Mouse (Mus musculus) 3134 (cell line): ENCODE measurements at regions not wholly inside any gene's neighbourhood (a gene's known extent, or its start where the extent isn't known, plus 50 kb on each side); places are given as distances from the start of the nearest gene placed in this dataset.

Experiments
- DNase-seq: peaks from one replicate; pipeline ENCODE4 v3.0.0-alpha.2; 2011; ENCODE audit warnings: low spot score; ENCODE audit not compliant: insufficient read length; ENCODE audit errors: extremely low read depth

DNA sequence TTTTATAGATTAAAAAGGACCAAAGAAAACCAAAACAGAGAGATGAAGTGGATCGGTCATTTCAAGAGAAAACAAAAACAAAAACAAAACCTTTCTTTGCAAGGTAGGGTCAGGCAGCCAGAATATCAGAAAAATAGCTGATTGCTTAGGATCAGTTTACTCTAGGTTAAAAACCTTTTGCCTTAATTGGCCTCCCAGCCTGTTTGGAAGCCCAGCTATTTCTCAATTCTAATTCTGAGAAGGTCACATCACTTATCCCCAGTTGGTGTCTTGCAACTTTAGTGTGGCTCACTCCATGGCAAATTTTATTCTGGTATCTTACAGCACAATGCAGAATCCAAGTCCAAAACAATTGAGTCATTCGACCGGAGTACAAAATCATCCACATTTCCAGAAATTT, 70.0 kb downstream of the 1190002N15Rik start:
- no peak for DNase-seq

DNA sequence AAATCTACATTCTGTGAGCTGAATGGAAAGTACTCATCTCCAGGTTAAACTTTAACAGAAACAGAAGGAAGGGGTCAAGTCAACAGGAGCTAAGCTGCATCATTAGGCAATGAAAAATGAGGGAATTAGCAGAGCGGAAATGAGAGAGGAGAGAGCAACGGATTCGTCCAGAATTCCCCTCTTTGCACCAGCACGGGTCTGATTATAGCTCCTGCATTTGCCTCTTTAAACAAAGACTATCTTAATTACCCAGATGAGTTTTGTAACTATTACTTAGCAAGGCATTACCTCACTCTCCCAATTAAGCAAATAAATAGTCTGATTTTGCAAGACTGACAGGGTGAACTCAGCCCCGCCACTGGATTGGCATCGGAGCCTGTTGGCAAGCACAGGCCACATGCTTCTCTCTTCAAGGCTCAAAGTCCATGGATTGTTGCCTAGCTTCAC, 81.8 kb downstream of the 1190002N15Rik start:
- DNase-seq = no peak

DNA sequence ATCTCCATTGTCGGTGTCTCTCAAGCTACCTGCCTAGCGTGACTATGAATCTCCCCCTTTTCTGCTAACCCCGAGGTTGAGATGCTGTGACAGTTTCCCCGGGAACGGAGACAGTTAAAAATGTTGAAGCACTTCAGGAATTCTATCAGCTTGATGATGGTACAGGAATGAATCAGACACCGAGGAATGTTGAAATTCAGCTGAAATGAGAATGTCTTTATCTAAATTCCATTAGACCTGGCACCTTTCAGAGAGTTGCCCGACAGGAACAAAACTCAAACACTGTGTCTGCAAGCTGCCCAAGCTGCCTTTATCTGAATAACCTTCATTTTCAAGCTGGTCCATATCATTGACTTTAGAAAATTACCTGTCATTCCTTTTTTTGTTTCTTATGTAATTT, 82.4 kb downstream of the 1190002N15Rik start:
- DNase-seq = no peak

DNA sequence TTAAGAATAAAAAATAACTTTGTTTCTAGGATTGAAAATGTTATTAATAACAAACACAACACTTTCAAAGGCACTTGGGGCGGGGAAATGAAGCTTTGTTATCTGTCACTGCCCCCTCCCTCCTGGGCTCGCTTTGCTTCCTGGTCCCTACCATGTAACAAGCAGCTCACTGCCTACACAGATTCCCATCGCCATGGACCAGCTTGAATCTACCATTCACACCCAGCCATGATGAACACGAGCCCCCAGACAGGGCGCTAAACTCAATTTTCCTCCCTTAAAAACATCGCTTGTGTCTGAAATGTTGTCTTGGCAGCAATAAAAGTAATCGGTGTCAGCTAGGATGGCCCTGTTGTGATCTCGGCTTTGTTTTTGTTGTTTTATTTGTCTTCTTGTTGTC, 88.0 kb downstream of the 1190002N15Rik start:
- no peak for DNase-seq

DNA sequence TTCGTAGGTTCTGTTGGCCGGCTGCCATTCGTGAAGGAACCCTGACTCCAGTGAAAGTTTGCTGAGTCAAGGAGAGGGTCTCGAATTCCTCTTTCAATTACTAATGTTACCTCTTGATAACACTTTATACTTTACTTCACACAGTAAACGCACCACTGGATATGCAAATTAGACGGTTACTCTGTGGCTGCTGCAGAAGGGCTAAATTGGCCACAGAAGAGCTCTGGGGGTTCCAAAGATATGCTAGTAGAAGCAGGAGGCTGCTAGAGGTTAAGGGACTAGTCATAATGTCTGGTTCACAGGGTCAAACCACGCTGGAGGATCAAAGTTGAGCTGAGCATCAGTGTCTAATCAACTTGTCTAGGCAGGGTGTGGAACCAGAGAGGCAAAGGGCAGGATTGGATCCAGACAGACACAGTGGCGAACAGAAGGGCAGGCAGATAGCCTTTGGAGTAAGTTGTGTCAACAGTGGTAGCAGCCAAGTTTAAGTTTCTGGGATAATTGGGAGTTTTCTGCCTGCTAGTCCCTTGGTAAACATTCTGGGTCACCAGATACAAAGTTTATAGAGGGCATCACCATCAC, 91.6 kb downstream of the 1190002N15Rik start:
- DNase-seq = no peak

DNA sequence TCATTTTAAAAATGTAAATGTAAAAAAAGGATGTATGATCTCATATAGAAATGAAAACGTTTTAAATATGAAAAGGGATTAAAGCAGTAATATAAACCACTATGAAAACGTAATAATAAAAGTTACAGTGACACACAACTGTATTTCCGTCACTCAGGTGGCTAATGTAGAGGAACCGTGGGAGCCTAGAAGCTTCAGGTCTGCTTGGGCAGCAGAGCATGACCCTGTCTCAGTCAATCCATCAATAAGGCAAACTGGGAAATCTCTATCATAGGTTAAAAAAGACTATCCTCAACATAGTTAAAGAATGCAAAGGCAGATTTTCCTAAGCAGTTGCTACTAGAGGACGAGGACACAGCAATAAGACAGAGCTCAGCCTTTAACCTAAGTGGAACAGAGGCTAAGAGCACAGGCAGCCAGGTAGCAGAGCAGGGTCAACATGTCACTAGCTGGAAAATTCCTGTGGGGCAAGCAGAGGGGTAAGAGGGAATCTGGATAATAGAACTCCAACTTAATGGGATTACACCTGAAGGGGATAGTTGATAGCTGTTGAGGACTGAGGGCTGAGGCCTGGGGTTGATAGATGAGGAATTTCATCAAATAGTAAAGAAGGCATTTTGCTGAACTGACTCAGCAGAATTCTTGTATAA, 93.6 kb downstream of the 1190002N15Rik start:
- DNase-seq = no peak

DNA sequence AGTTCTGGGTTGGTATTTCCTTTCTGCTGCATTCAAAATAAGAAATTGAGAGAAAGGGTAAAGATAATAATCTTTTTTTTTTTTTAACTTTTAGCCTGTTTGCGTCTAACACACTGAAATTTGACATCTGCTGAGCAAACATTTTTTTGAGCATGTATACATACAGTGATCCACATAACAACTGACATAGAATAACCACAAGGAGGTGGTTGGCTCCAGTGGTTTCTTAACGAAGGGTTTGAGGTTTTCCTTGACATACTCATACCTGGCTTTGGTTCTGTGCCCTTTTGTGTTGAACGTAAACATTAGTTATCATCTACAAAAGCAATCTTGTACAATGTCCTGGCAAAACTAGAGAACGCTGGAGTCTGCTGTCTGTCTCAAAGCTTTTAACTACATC, 96.5 kb downstream of the 1190002N15Rik start:
- no peak for DNase-seq

DNA sequence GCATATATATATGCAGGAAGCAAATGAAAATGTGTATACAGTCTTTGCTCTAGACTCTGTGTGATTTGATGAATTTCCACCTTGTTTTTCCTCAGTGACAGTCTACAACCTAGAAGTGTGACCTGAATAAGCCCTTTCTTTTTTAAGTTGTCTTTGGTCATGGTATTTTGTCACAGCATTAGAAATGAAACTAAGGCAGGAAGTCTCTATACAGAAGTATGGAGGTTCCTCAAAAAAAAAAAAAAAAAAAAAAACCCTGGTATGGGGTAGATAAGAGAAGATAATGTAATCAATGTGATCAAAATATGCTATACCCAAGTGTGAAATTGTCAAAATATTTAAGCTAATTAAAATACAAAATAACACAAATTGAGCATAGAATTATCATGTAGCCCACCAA, 104.4 kb downstream of the 1190002N15Rik start:
- DNase-seq = no peak

DNA sequence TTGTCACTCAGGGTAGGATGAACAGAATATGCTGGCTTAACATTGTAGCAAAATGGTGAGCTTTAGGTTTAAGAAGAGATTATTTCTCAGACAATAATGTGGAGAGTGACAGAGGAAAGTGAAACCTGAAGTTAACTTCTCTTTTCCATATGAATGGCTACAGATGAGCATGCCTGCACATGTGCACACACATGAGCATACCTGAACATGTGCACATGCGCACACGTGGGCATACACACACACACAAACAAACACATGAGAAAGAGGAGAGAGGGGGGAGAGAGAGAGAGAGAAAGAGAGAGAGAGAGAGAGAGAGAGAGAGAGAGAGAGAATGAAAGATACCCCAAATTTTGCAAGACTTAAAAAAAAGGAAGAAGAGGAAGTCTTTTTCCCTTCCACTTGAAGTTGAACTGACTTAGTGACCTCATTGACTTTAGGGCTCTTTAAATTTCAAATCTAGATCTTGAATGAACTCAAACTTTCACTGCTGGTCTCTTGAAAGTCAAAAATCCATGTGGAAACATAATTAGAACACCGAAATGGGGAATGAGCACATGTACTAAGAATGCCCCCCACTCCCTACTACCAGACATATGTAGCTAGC, 105.6 kb downstream of the 1190002N15Rik start:
- no peak for DNase-seq

DNA sequence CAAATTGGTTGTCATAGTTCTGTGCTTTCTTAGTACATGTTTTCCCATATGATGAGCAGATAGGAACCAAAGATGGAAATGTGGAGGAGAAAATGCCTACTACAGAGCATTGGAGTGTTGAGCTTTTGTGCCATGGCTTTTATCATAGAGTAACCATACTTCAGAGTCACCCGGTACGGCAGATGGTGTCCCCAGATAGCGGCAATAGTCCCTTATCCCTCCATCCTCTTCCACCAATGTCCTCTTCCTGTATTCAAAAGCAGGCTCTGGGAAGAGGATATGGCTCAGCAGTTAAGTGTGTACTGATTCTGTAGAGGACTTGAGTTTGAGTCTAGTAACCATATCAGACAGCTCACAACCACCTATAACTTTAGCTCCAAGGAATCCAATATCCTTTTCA, 106.3 kb downstream of the 1190002N15Rik start:
- no peak for DNase-seq

DNA sequence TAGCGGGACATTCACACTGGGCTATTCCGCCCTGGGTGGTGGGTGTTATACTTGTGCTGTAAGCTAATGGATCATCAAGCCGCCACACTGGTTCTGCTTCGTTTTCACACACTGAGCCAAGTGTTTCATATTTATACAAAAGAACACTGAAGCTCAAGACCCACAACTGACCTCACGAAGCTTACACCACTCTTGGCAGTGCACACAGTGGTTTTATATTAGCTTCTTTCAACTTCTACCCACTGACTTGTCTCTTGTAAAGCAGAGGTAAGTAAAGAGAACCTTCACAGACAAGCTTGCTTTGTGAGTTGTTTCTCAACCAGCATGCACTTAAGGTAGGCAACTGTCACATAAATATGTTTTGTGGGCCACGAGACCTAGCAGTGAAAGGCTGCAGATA, 106.9 kb downstream of the 1190002N15Rik start:
- DNase-seq = no peak

DNA sequence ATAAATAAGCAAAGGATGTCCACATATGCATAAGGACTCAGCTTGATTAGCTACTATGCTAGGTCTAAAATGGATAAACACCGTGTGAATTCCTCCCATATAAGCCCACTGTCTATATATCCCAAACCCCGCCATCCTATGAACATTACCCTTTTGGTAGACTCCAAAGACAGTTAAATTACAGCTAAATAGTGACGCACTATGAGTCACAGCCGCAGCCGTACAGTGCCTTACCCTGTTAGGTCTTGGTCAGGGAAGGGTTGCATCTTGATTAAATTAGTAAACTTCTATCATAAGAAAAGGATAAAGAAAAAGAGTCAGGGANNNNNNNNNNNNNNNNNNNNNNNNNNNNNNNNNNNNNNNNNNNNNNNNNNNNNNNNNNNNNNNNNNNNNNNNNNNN, 111.1 kb downstream of the 1190002N15Rik start:
- peak; percentile 7 for DNase-seq

DNA sequence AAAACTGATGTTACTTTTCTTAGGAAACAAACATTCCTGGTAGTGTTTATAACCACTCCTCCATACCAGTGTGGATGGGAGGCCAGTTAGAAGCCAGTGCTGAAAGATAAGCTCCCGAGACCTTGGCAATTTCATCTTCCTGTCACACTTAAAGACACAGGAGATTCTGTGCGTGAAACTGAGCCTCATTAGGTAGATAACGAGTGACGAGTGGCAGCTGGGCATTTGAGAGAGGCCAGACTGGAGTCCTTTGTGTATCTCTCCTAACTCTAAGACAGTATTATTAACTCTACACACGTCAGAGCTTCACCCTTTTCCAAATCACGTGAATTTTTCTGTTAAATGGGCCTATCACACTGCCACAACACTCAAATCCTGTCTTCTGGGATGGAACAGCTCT, 112.1 kb downstream of the 1190002N15Rik start:
- DNase-seq = no peak

DNA sequence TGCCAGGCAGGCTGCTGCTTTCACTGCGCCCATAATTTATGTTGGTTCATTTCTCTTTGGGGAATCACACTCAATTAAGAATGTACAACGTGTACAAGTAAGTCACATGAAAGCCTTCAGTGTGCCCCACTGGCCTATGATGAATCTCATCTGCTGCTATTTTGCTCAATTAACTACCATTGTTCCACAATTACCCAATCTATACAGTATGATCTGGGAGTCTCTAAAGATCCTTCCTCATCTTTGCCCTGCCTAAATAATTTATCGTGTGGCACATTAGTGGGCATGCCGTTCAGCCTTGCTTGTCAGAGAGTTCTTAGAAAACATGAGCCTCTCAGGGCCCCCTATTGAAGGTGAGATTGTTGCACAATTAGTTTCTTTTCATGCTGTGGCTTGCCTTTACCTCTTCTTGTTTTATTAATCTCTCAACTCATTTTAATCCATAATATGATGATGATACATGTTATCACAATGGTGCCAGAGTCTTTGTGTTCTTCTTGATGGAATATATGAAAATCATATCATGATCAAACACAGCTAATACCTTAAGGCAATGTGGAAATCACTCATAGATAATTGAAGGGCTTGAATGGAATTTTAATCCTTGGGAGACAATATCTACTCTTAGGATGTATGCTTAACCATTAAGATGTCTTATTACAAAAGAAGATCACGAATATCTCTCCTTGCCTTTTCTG, 113.3 kb downstream of the 1190002N15Rik start:
- DNase-seq = no peak

DNA sequence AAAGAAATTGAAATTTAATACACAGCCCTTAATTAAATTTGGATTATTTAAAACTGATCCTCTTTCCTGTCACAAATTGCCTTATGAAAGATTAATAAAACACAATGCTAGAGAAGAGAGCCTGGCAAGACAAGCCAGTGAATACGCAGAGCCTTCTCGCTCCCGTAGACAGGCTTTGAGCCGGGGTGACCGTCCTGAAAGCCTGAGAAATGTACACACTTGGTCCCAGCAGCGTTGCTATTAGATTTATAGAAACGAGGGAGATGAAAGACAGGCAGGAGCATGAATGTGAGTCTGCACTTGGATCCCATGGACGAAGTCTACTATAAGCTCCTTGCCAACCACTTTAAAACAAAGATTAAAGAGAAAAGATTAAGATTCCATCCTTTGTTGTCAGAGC, 127.3 kb downstream of the 1190002N15Rik start:
- no peak for DNase-seq

DNA sequence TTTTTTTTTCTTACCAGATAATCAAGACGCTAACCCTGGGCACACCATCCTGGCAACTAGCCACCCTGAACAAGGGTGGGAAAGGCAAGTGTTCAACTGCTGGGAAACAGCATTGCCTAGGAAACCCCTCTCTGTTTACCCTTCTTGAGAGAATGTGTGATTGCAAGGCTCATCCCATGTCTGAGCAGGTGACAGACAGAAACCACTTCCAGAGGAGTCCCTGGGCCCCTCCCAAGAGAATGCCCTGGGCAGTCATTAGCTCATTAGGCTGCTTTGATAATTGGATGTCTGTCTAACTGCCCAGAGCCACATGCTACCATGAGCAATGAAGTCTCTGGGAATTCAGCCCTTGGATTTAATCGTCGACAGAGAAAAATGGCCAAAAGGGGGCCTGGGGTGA, 127.8 kb downstream of the 1190002N15Rik start:
- no peak for DNase-seq

DNA sequence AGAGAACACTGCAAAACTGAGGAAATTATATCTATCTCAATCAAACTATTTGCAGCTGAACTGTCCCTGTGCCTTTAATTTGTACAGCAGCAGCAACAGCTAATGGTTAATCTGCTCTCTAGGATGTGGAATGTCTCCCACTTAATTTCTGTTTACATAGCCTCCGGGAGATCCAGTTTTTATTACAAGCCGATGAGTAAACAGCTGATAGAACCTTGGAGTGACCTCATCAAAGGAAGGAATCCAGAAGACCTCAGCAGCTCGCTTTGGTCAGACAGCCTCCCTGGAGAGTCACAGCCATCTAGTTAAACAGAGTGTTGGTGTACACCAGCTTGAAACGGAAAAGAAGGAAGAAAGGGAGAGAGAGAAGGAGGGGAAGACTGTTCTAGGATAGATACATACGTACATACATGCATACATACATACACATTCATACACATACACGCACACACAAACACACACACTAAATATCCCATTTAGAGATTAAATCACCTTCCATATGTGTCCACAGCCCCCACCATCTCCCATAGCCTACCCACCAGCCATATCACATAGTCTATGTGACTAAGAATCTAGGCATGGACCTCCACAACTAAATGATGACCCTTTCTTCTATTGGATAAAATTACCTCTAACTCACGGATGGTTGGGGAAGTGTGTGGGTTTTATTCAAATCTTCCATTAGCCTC, 129.1 kb downstream of the 1190002N15Rik start:
- DNase-seq = peak; percentile 9

DNA sequence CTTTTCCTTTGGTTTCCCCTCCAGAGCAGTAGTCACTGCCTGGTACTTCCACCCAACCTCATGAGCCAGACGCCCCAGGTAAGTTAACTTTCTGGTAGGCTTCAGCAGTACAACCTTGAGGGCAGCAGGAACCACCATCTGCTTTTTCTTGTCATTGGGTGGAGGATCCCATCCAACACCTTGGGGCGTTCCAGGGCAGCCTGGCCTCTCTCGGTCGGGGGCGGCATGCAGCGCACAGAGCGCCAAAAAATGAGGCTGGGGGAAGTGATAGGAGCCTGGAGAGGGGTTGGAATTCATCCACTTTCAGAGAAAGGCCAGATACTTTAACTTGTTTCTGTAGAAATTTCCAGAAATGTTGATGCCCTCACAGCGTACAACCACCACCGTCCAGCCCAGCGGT, 130.2 kb downstream of the 1190002N15Rik start:
- DNase-seq = no peak

DNA sequence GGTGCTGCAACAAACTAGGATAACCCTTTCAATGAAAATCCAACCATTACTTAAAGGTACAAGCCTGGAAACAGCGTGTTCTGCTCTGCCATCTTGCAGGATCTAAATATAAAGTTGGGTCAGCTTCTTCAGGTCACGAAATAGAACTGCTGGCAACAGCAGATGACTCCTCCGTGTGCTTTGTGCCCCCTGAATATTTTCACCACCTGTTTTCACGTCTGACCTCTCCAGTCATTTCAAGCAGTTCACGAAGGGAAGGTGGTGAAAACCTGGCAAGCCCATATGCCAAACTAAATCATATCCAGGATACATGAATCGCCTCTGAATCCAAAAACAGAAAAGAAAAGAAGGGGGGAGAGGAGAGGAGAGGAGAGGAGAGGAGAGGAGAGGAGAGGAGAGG, 133.3 kb downstream of the 1190002N15Rik start:
- DNase-seq = no peak

DNA sequence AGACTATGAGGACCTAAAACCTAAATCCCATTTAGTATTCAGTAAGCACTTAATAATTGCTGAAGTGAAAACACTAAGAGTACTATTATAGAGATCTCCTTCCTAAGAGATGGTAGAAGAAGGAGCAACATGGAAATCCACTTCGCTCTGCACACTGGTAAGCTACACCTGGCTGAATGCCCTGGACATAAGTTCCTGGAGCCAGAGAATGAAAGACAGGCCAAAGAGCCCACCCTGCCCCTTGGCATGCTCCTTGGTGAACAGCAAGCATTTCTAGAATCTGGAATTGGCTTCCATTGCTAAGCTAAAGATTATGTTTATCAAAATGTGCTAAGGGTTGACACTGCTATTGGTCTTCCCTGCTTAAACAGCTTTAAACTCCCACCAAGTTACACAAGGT, 137.3 kb downstream of the 1190002N15Rik start:
- DNase-seq = no peak

DNA sequence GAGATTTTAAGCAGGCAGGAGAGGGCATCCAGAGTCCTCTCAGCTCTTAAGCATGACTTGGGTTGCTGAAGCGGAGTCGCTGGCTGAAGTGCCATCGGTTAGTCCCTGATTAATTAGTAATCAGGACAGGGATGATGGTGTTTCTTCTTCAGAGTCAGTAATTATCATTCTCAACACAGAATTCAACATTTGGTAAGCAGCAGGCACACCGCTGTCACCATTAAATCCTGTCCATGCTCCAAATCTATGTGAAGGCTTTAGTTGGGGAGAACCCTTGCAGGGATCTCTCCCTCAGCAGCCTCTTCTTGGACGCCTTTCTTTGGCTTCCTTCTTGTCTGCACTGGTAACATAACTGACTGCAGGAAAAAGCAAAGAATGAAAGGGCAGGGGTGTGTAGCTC, 142.7 kb downstream of the 1190002N15Rik start:
- no peak for DNase-seq
